Mouse (Mus musculus): ENCODE results near the gene Ruvbl2.

Ruvbl2 gene

GRCm38 (mm10) chr7:45437521-45438276 lies at the start of gene Ruvbl2:
Gene Ruvbl2 (minus strand): TSS chr7:45438096.
- no peak for TF ChIP-seq GATA4 (IDR thresholded peaks at IDR 0.05; ENCODE audit: insufficient replicate concordance, low read length)

- TF ChIP-seq GATA4 (IDR thresholded peaks at IDR 0.05; ENCODE audit: insufficient replicate concordance, low read length): no peak
Measured at GRCm38 (mm10) chr7:45486761-45487415, 49.0 kb upstream of the Ruvbl2 start, which contains the start of gene Gm45808. Gene Gm45808 (minus strand): TSS chr7:45486811.

GRCm38 (mm10) chr7:45486158-45486557 lies 48.3 kb upstream of the Ruvbl2 start:
- no peak for TF ChIP-seq GATA4 (IDR thresholded peaks at IDR 0.05; ENCODE audit: insufficient replicate concordance, low read length)

- no peak for TF ChIP-seq GATA4 (IDR thresholded peaks at IDR 0.05; ENCODE audit: insufficient replicate concordance, low read length)
Measured at GRCm38 (mm10) chr7:45482166-45482565, 44.3 kb upstream of the Ruvbl2 start.

GRCm38 (mm10) chr7:45481374-45481927 lies 43.6 kb upstream of the Ruvbl2 start, which contains the start of gene Tulp2:
Gene Tulp2 (plus strand): TSS chr7:45481877.
- TF ChIP-seq GATA4 (IDR thresholded peaks at IDR 0.05; ENCODE audit: insufficient replicate concordance, low read length): no peak

- no peak for TF ChIP-seq GATA4 (IDR thresholded peaks at IDR 0.05; ENCODE audit: insufficient replicate concordance, low read length)
Measured at GRCm38 (mm10) chr7:45478774-45479173, 40.9 kb upstream of the Ruvbl2 start.

GRCm38 (mm10) chr7:45477003-45477402 lies 39.1 kb upstream of the Ruvbl2 start:
- no peak for TF ChIP-seq GATA4 (IDR thresholded peaks at IDR 0.05; ENCODE audit: insufficient replicate concordance, low read length)

- TF ChIP-seq GATA4 (IDR thresholded peaks at IDR 0.05; ENCODE audit: insufficient replicate concordance, low read length): no peak
Measured at GRCm38 (mm10) chr7:45476453-45476852, 38.6 kb upstream of the Ruvbl2 start.

GRCm38 (mm10) chr7:45475291-45475969 lies 37.5 kb upstream of the Ruvbl2 start:
- no peak for TF ChIP-seq GATA4 (IDR thresholded peaks at IDR 0.05; ENCODE audit: insufficient replicate concordance, low read length)

GRCm38 (mm10) chr7:45470869-45471268 lies 33.0 kb upstream of the Ruvbl2 start:
- TF ChIP-seq GATA4 (IDR thresholded peaks at IDR 0.05; ENCODE audit: insufficient replicate concordance, low read length): no peak

GRCm38 (mm10) chr7:45467090-45467670 lies 29.3 kb upstream of the Ruvbl2 start:
- no peak for TF ChIP-seq GATA4 (IDR thresholded peaks at IDR 0.05; ENCODE audit: insufficient replicate concordance, low read length)

GRCm38 (mm10) chr7:45466283-45467089 lies 28.6 kb upstream of the Ruvbl2 start, which contains the start of gene Bax:
Gene Bax (minus strand): TSS chr7:45466898.
- TF ChIP-seq GATA4 (IDR thresholded peaks at IDR 0.05; ENCODE audit: insufficient replicate concordance, low read length): 0 out of 2 replicates have a peak, but pooled peaks have one; percentile 4

GRCm38 (mm10) chr7:45465549-45465948 lies 27.7 kb upstream of the Ruvbl2 start:
- TF ChIP-seq GATA4 (IDR thresholded peaks at IDR 0.05; ENCODE audit: insufficient replicate concordance, low read length): no peak

- TF ChIP-seq GATA4 (IDR thresholded peaks at IDR 0.05; ENCODE audit: insufficient replicate concordance, low read length): no peak
Measured at GRCm38 (mm10) chr7:45465112-45465511, 27.2 kb upstream of the Ruvbl2 start.

Data from liver, adult (tissue).